Mouse (Mus musculus) CH12.LX (cell line): ENCODE results near the gene Inpp5e. TPM values are rescaled to one million over a fixed set of nuclear protein-coding genes. Genes with fewer than 3 reads are reported as not detected.
A peak's percentile ranks its signal among the peaks of the same experiment; 100 is the strongest.

Experiments used
- DNase-seq: peaks from one replicate; pipeline ENCODE4 v3.0.0-alpha.2; 2013; ENCODE audit errors: extremely low read depth
- H3K27ac ChIP-seq: 2 replicates; pipeline ENCODE4 v1.5.1; 2012; ENCODE audit warnings: low read depth, mild to moderate bottlenecking, control low read depth, moderate library complexity; ENCODE audit not compliant: insufficient read depth
- H3K27me3 ChIP-seq: replicated peaks from 2 replicates; pipeline ENCODE3; 2012; ENCODE audit warnings: inconsistent platforms
- H3K36me3 ChIP-seq, 2 experiments: replicated peaks in 1 of 2; 2 replicates each; pipeline versions ENCODE3 to v1.6.1; 2012; ENCODE audit warnings: inconsistent platforms in 1 of 2, low read length in 1 of 2, mild to moderate bottlenecking in 1 of 2, mixed read lengths in 1 of 2, moderate library complexity in 1 of 2; ENCODE audit not compliant: control insufficient read depth in 1 of 2, insufficient read depth in 1 of 2
- H3K4me1 ChIP-seq, 2 experiments: 2 replicates each; pipeline ENCODE4 v1.6.1; 2012; ENCODE audit warnings: inconsistent platforms in 1 of 2, moderate library complexity in 1 of 2; ENCODE audit not compliant: insufficient read depth in 2 of 2, control insufficient read depth in 1 of 2
- H3K4me2 ChIP-seq: 2 replicates; pipeline ENCODE4 v1.6.1; 2012; ENCODE audit warnings: low read depth, mild to moderate bottlenecking, control low read depth; ENCODE audit not compliant: poor library complexity, insufficient read depth, severe bottlenecking
- H3K4me3 ChIP-seq, 3 experiments: fragments of 150-350 bp in 1 of 3; sonication (generic) in 1 of 3; replicated peaks in 1 of 3; 2 replicates each; pipeline versions ENCODE3 to v1.5.1; 2011 to 2012; ENCODE audit warnings: low read depth in 2 of 3, low read length in 2 of 3, mild to moderate bottlenecking in 2 of 3, moderate library complexity in 2 of 3, control low read depth in 1 of 3, improper control_type of control experiment in 1 of 3, inconsistent platforms in 1 of 3, mixed read lengths in 1 of 3; ENCODE audit not compliant: poor library complexity in 1 of 3
- H3K79me2 ChIP-seq: replicated peaks from 2 replicates; pipeline ENCODE4 v1.6.1; 2012; ENCODE audit warnings: mild to moderate bottlenecking, moderate library complexity; ENCODE audit not compliant: control insufficient read depth, poor library complexity, insufficient read depth, severe bottlenecking; ENCODE audit errors: extremely low read depth
- H3K9ac ChIP-seq: 2 replicates; pipeline ENCODE4 v1.6.1; 2012; ENCODE audit warnings: low read depth, mild to moderate bottlenecking, control low read depth, moderate library complexity; ENCODE audit not compliant: insufficient read depth
- H3K9me3 ChIP-seq: replicated peaks from 2 replicates; pipeline ENCODE3; 2012; ENCODE audit warnings: low read length, inconsistent platforms, mixed read lengths
- BHLHE40 ChIP-seq: IDR thresholded peaks from 2 replicates; pipeline ENCODE4 v1.6.1; 2011; ENCODE audit warnings: mild to moderate bottlenecking, low read depth, low read length, improper control_type of control experiment
- CHD1 ChIP-seq: IDR thresholded peaks from 2 replicates; pipeline ENCODE4 v1.6.1; 2012; ENCODE audit warnings: low read depth, low read length, improper control_type of control experiment, inconsistent platforms
- CHD2 ChIP-seq: IDR thresholded peaks from 2 replicates; pipeline ENCODE4 v1.6.1; 2011; ENCODE audit warnings: low read length, improper control_type of control experiment
- CTCF ChIP-seq, 2 experiments: IDR thresholded peaks in 1 of 2; conservative IDR thresholded peaks in 1 of 2; 2 replicates each; pipeline ENCODE4 v1.5.1; 2011 to 2012; ENCODE audit warnings: low read depth in 2 of 2, low read length in 2 of 2, improper control_type of control experiment in 1 of 2, inconsistent platforms in 1 of 2, mild to moderate bottlenecking in 1 of 2, moderate library complexity in 1 of 2
- E2F4 ChIP-seq: IDR thresholded peaks from 2 replicates; pipeline ENCODE4 v1.6.1; 2011; ENCODE audit warnings: low read depth, low read length, improper control_type of control experiment; ENCODE audit not compliant: insufficient replicate concordance
- ELF1 ChIP-seq: IDR thresholded peaks from 2 replicates; pipeline ENCODE4 v1.6.1; 2014; ENCODE audit warnings: low read depth, mild to moderate bottlenecking, inconsistent platforms, low read length, improper control_type of control experiment
- EP300 ChIP-seq: IDR thresholded peaks from 2 replicates; pipeline ENCODE4 v1.6.1; 2011; ENCODE audit warnings: low read length, improper control_type of control experiment
- ETS1 ChIP-seq: conservative IDR thresholded peaks from 2 replicates; pipeline ENCODE4 v1.6.1; 2012; ENCODE audit warnings: low read depth, mild to moderate bottlenecking, inconsistent platforms, low read length, improper control_type of control experiment, moderate library complexity
- GABPA ChIP-seq: IDR thresholded peaks from 2 replicates; pipeline ENCODE4 v1.6.1; 2012; ENCODE audit warnings: low read depth, low read length, improper control_type of control experiment, inconsistent platforms; ENCODE audit not compliant: insufficient replicate concordance
- HCFC1 ChIP-seq: IDR thresholded peaks from 2 replicates; pipeline ENCODE4 v1.6.1; 2012; ENCODE audit warnings: low read depth, mild to moderate bottlenecking, inconsistent platforms, low read length, improper control_type of control experiment
- IRF4 ChIP-seq: IDR thresholded peaks from 2 replicates; pipeline ENCODE4 v1.6.1; 2014; ENCODE audit warnings: low read depth, mild to moderate bottlenecking, inconsistent platforms, low read length, improper control_type of control experiment
- JUN ChIP-seq: IDR thresholded peaks from 2 replicates; pipeline ENCODE4 v1.6.1; 2011; ENCODE audit warnings: low read depth, mild to moderate bottlenecking, low read length, improper control_type of control experiment, moderate library complexity; ENCODE audit not compliant: insufficient read depth
- JUND ChIP-seq: conservative IDR thresholded peaks from 2 replicates; pipeline ENCODE4 v1.6.1; 2011; ENCODE audit warnings: low read depth, low read length, improper control_type of control experiment
- KAT2A ChIP-seq: IDR thresholded peaks from 2 replicates; pipeline ENCODE4 v1.6.1; 2012; ENCODE audit warnings: low read length, improper control_type of control experiment, inconsistent platforms; ENCODE audit not compliant: insufficient replicate concordance
- MAFK ChIP-seq: IDR thresholded peaks from 2 replicates; pipeline ENCODE4 v1.6.1; 2011; ENCODE audit warnings: low read length, improper control_type of control experiment; ENCODE audit not compliant: insufficient replicate concordance
- MAX ChIP-seq: IDR thresholded peaks from 2 replicates; pipeline ENCODE4 v1.6.1; 2011; ENCODE audit warnings: low read length, improper control_type of control experiment
- MAZ ChIP-seq: IDR thresholded peaks from 2 replicates; pipeline ENCODE4 v1.6.1; 2012; ENCODE audit warnings: low read depth, mild to moderate bottlenecking, inconsistent platforms, low read length, improper control_type of control experiment, moderate library complexity
- MEF2A ChIP-seq: IDR thresholded peaks from 2 replicates; pipeline ENCODE4 v1.6.1; 2014; ENCODE audit warnings: low read depth, mild to moderate bottlenecking, inconsistent platforms, low read length, improper control_type of control experiment, borderline replicate concordance
- MXI1 ChIP-seq: IDR thresholded peaks from 2 replicates; pipeline ENCODE4 v1.6.1; 2011; ENCODE audit warnings: mild to moderate bottlenecking, low read depth, low read length, improper control_type of control experiment
- MYC ChIP-seq: IDR thresholded peaks from 2 replicates; pipeline ENCODE4 v1.6.1; 2011; ENCODE audit warnings: low read depth, mild to moderate bottlenecking, improper control_type of control experiment, low read length
- NELFE ChIP-seq: IDR thresholded peaks from 2 replicates; pipeline ENCODE4 v1.6.1; 2011; ENCODE audit warnings: low read depth, low read length, improper control_type of control experiment
- NRF1 ChIP-seq: IDR thresholded peaks from 2 replicates; pipeline ENCODE4 v1.6.1; 2014; ENCODE audit warnings: low read depth, mild to moderate bottlenecking, inconsistent platforms, low read length, improper control_type of control experiment, moderate library complexity
- PAX5 ChIP-seq: IDR thresholded peaks from 2 replicates; pipeline ENCODE4 v1.6.1; 2012; ENCODE audit warnings: low read length, inconsistent platforms, mixed read lengths
- POLR2A ChIP-seq: IDR thresholded peaks from 2 replicates; pipeline ENCODE4 v1.6.1; 2011; ENCODE audit warnings: low read depth, mild to moderate bottlenecking, improper control_type of control experiment, low read length
- POLR2AphosphoS2 ChIP-seq: IDR thresholded peaks from 2 replicates; pipeline ENCODE4 v1.6.1; 2011; ENCODE audit warnings: low read depth, low read length, improper control_type of control experiment
- RAD21 ChIP-seq: IDR thresholded peaks from 2 replicates; pipeline ENCODE4 v1.6.1; 2011; ENCODE audit warnings: low read depth, mild to moderate bottlenecking, low read length, improper control_type of control experiment, moderate library complexity
- RCOR1 ChIP-seq: conservative IDR thresholded peaks from 2 replicates; pipeline ENCODE4 v1.6.1; 2012; ENCODE audit warnings: low read depth, mild to moderate bottlenecking, inconsistent platforms, low read length, improper control_type of control experiment
- SIN3A ChIP-seq: IDR thresholded peaks from 2 replicates; pipeline ENCODE4 v1.6.1; 2012; ENCODE audit warnings: low read length, improper control_type of control experiment, inconsistent platforms
- SMC3 ChIP-seq: IDR thresholded peaks from 2 replicates; pipeline ENCODE4 v1.6.1; 2011; ENCODE audit warnings: low read depth, low read length, improper control_type of control experiment
- TBP ChIP-seq: conservative IDR thresholded peaks from 2 replicates; pipeline ENCODE4 v1.6.1; 2011; ENCODE audit warnings: low read depth, low read length, improper control_type of control experiment
- TCF12 ChIP-seq: IDR thresholded peaks from 2 replicates; pipeline ENCODE4 v1.6.1; 2014; ENCODE audit warnings: low read depth, mild to moderate bottlenecking, inconsistent platforms, low read length, improper control_type of control experiment
- UBTF ChIP-seq: IDR thresholded peaks from 2 replicates; pipeline ENCODE4 v1.6.1; 2012; ENCODE audit warnings: low read depth, mild to moderate bottlenecking, inconsistent platforms, low read length, improper control_type of control experiment, moderate library complexity
- USF1 ChIP-seq: IDR thresholded peaks from 2 replicates; pipeline ENCODE4 v1.6.1; 2014; ENCODE audit warnings: low read depth, mild to moderate bottlenecking, inconsistent platforms, low read length, improper control_type of control experiment
- USF2 ChIP-seq: conservative IDR thresholded peaks from 2 replicates; pipeline ENCODE4 v1.6.1; 2011; ENCODE audit warnings: low read depth, low read length, improper control_type of control experiment
- ZC3H11A ChIP-seq: IDR thresholded peaks from 2 replicates; pipeline ENCODE4 v1.6.1; 2012; ENCODE audit warnings: low read depth, mild to moderate bottlenecking, inconsistent platforms, low read length, improper control_type of control experiment
- ZKSCAN1 ChIP-seq: IDR thresholded peaks from 2 replicates; pipeline ENCODE4 v1.6.1; 2012; ENCODE audit warnings: low read depth, inconsistent platforms, low read length, improper control_type of control experiment, borderline replicate concordance
- ZMIZ1 ChIP-seq: IDR thresholded peaks from 2 replicates; pipeline ENCODE4 v1.6.1; 2012; ENCODE audit warnings: low read depth, mild to moderate bottlenecking, inconsistent platforms, low read length, improper control_type of control experiment
- ZNF384 ChIP-seq: IDR thresholded peaks from 2 replicates; pipeline ENCODE4 v1.6.1; 2012; ENCODE audit warnings: low read depth, low read length, improper control_type of control experiment, inconsistent platforms
- dilution Hi-C: fragments of 300-500 bp; cut with MboI; formaldehyde crosslinking; loops from 2 replicates; pipeline ENCODE4 v1.14.3; 2020; ENCODE audit warnings: low sequenced_read_pairs; ENCODE audit not compliant: extremely low pct_unique_long_range_greater_than_20kb, extremely low pct_ligation_motif_present
- in situ Hi-C: fragments of 300-500 bp; cut with MboI; formaldehyde crosslinking; loops from 3 replicates; pipeline ENCODE4 v1.14.3; 2019; ENCODE audit warnings: low sequenced_read_pairs, low pct_ligation_motif_present, low pct_unique_long_range_greater_than_20kb, mixed read lengths
- polyA plus RNA-seq: library from polyadenylated mRNA; unstranded; fragments of >175 nt; gene quantifications from 2 replicates; pipeline ENCODE4 v1.2.1, GENCODE M21; 2012; ENCODE audit warnings: low read depth; ENCODE audit not compliant: insufficient read length
- total RNA-seq, 2 experiments: library from RNA; depleted of rRNA; stranded (reverse); fragments of 300-350 nt in 1 of 2; fragments of >200 nt in 1 of 2; gene quantifications; 2 replicates each; pipeline ENCODE4 v1.2.3; 2012 to 2014

Gene Inpp5e
- total and polyA plus RNA-seq, 3 experiments, result 5.2 to 10.2 (median 9.6) TPM

GRCm38 (mm10) chr2:26445666-26446445 lies 36.9 kb upstream of the Inpp5e start:
- Histone ChIP-seq H3K4me2 (peak overlapping the region; percentile 40), H3K4me3 (peak overlapping the region; percentile 74 to 87 (median 84)), H3K27me3 (no peaks in the 10 kb centered on the region), H3K79me2 (peaks cover 33% of the 10 kb centered on the region), H3K4me1 (peaks cover 9 to 41% of the 10 kb centered on the region in 2 experiments), H3K9me3 (no peaks in the 10 kb centered on the region), H3K9ac (peak overlapping the region; percentile 53)
- DNase-seq, result peak; percentile 90
- dilution Hi-C loops, result no loop called here
- no peak for TF ChIP-seq MAZ
- TF ChIP-seq MEF2A, result no peak
- TF ChIP-seq KAT2A, result no peak
- no peak for TF ChIP-seq ZNF384
- TF ChIP-seq RCOR1, result no peak
- no peak for TF ChIP-seq ETS1
- no peak for TF ChIP-seq RAD21
- TF ChIP-seq BHLHE40, result peak; percentile 83
- peak; percentile 59 for TF ChIP-seq POLR2A
- 0 out of 2 replicates have a peak, but pooled peaks have one; percentile 27 for TF ChIP-seq POLR2AphosphoS2
- TF ChIP-seq MAFK, result no peak
- 0 out of 2 replicates have a peak, but pooled peaks have one; percentile 21 for TF ChIP-seq TCF12
- TF ChIP-seq MAX, result no peak; the same call in 1 of the 2 replicates
- no peak for TF ChIP-seq EP300
- no peak for TF ChIP-seq SMC3
- peak; percentile 83 for TF ChIP-seq SIN3A
- TF ChIP-seq USF1, result no peak
- peak; percentile 4; the same call in 1 of the 2 replicates for TF ChIP-seq ELF1
- no peak; the same call in 1 of the 2 replicates for TF ChIP-seq ZMIZ1
- no peak for TF ChIP-seq CHD1
- no peak for TF ChIP-seq USF2
- no peak for TF ChIP-seq PAX5
- no peak; the same call in none of the 2 replicates for TF ChIP-seq NELFE
- no peak for TF ChIP-seq IRF4
- TF ChIP-seq MYC, result peak; percentile 61; the same call in 1 of the 2 replicates
- peak; percentile 64; the same call in 1 of the 2 replicates for TF ChIP-seq UBTF
- no peak for TF ChIP-seq TBP
- no peak for TF ChIP-seq ZC3H11A
- peak; percentile 93 for TF ChIP-seq NRF1
- TF ChIP-seq HCFC1, result peak; percentile 79
- TF ChIP-seq ZKSCAN1, result no peak
- peak in 1 of 2 experiments; percentile 19; a peak in 2 of 4 replicates for TF ChIP-seq CTCF (conservative IDR thresholded peaks at IDR 0.05 in 1 of 2, IDR thresholded peaks at IDR 0.05 in 1 of 2; ENCODE audit: low read depth in 2 of 2, low read length in 2 of 2)
- TF ChIP-seq CHD2, result no peak
- TF ChIP-seq JUND, result no peak
- no peak for TF ChIP-seq GABPA
- TF ChIP-seq JUN, result no peak
- TF ChIP-seq E2F4, result no peak
- peak; percentile 97 for TF ChIP-seq MXI1
- TF ChIP-seq, all 38 proteins: peak for 12
- in situ Hi-C loops, result no loop called here
- peak overlapping the region; percentile 17; the same call in 1 of the 2 replicates for H3K27ac ChIP-seq
- H3K36me3 ChIP-seq, result peaks cover 10 to 27% of the 10 kb centered on the region in 2 experiments
